Mouse (Mus musculus): ENCODE measurements at regions not wholly inside any gene's neighbourhood (a gene's known extent, or its start where the extent isn't known, plus 50 kb on each side); places are given as distances from the start of the nearest gene placed in this dataset.

GRCm38 (mm10) chr6:98452277-98452676 is 109.7 kb upstream of the Gm765 start:
- TF ChIP-seq CTCF (IDR thresholded peaks at IDR 0.05; ENCODE audit: low read depth): no peak
- no peak for TF ChIP-seq EP300 (IDR thresholded peaks at IDR 0.05; ENCODE audit: low read depth)

Measured in liver, postnatal 0 days (tissue).